Mouse (Mus musculus): ENCODE results near the gene Pbld1.

Gene Pbld1

DNA sequence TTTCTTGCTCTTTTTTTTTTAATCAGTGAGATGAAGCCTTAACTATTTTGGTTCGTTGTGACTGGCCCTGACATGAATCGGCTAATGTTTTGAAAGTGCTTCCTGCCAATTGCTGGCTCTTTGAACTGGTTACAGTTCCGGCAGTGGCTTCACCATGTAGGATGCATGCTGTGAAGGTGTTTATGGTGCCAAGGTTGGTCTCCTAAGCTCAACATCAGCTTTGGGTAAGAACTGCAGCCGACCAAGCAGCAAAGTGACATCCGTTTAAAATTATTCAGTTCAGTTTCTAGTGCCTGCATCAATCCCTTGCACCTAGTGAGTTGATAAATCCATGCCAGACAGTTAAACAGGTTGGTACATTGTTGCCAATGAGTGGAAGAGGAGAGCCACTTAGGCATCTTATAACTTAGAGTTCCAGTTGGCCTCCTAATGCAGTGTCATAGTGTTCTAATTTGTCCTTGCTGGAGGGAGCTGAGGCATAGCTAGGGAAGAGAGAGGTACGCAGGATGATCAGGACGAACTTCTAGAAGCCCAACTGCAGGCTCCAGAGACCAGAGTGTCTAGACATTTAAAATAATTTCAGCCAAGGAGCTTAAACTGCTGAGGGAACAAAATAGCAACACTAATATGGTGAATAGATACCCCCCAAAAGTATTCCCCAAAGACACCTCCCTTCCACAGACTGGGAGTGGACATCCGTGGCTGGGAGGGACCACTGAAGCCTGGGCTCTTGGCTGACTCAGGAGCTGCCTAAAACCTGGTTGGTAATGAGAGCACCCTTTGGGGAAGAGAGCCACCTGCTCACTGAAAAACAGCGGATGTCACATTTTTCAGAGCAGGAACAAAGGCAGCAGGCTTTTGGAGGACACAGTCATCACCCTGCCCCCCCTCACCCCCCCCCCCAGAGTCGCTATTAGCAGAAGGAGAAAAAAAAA, 32.9 kb downstream of the Pbld1 start:
- DNase-seq (ENCODE audit: low spot score in 2 of 2): no peak

DNA sequence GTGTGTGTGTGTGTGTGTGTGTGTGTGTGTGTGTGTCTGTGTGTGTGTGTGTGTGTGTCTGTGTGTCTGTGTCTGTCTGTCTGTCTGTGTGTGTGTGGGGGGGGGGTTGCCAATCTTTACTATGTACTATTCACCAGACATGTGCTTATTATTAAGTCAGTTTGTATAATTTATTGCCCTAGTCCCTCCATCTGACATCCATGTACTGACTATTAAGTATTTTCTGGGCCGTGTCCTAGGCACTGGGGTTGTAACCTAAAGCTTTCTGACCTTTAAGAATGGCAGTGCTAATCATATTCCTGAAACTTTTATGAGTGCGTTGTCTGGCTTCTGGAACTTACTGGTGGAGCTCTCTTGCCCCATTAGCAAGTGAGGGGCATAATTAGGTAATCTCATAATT, 36.8 kb downstream of the Pbld1 start:
- DNase-seq (ENCODE audit: low spot score in 2 of 2): no peak

GRCm38 (mm10) chr10:63098191-63098590, 38.2 kb downstream of the Pbld1 start:
- DNase-seq (ENCODE audit: low spot score in 2 of 2): no peak

GRCm38 (mm10) chr10:63099521-63099920, 39.6 kb downstream of the Pbld1 start, which contains the start of gene Atoh7:
Gene Atoh7, plus strand, starts transcription at chr10:63099651.
- peak in 1 of 2 experiments; percentile 28 for DNase-seq (ENCODE audit: low spot score in 2 of 2)

DNA sequence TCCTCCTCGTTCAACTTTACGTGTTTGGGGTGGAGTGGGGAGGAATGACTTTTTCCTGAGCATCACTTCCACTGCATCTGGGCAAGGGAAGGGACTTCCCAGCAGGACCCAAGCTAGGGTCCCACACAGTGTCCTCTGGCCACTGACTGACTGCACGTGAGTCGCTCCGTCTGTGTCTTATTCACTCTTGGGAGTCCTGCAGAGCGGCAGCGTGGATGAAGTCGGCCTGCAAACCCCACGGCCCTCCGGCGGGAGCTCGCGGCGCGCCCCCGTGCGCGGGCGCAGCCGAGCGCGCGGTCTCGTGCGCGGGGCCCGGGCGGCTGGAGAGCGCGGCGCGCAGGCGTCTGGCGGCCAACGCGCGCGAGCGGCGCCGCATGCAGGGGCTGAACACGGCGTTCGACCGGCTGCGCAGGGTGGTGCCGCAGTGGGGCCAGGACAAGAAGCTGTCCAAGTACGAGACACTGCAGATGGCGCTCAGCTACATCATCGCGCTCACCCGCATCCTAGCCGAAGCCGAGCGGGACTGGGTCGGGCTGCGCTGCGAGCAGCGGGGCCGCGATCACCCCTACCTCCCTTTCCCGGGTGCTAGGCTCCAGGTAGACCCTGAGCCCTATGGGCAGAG, 40.1 kb downstream of the Pbld1 start:
- DNase-seq (ENCODE audit: low spot score in 2 of 2): peak; percentile 48 to 55

GRCm38 (mm10) chr10:63100657-63101056, 40.7 kb downstream of the Pbld1 start:
- no peak for DNase-seq (ENCODE audit: low spot score in 2 of 2)

- DNase-seq (ENCODE audit: low spot score in 2 of 2): no peak
Measured at GRCm38 (mm10) chr10:63113027-63113604, 53.2 kb downstream of the Pbld1 start.

- no peak for DNase-seq (ENCODE audit: low spot score in 2 of 2)
Measured at GRCm38 (mm10) chr10:63113716-63114360, 53.9 kb downstream of the Pbld1 start.

DNA sequence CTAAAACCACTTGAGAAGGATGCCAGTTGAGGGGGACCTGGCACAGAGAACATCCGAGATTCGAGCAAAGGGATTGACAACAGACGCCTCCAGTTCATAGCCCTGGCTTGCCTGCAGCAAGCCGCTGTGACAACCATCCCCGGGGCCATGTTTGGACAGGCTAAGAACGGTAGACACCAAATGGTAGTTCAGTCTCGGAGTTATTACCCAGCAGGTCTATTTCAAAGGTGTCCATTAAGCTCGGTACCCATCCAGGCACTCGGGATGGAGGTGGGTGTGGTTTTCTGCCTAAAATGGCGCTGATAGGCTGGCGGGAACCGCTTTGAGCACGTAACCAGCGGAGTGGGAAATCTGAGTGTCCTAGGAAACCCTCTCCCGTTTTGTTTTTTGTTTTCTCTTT, 55.9 kb downstream of the Pbld1 start:
- DNase-seq (ENCODE audit: low spot score in 2 of 2): no peak

DNA sequence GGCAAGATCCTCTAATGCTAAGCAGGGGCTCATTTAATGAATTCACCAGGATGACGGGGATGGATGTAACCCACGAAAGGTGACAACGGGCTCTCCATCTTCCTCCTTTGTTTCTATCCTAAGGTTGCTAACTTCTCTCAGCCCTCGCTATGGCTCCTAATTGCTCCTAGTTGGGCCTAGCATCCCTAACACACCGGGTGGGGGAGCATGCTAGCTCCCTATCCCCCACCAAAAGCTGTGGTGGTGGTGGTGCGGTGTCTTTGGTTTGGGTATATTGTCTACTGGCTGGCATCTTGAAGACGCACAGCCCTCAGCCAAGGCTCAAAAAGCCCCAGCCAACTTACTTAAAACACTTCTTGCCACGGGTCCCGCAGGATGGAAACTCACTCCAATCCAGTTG, 56.4 kb downstream of the Pbld1 start:
- DNase-seq (ENCODE audit: low spot score in 2 of 2): no peak

- no peak for DNase-seq (ENCODE audit: low spot score in 2 of 2)
Measured at GRCm38 (mm10) chr10:63117583-63117982, 57.6 kb downstream of the Pbld1 start.

- DNase-seq (ENCODE audit: low spot score in 2 of 2): no peak
Measured at GRCm38 (mm10) chr10:63119916-63120315, 60.0 kb downstream of the Pbld1 start.

- no peak for DNase-seq (ENCODE audit: low spot score in 2 of 2)
Measured at GRCm38 (mm10) chr10:63121961-63122360, 62.0 kb downstream of the Pbld1 start.

GRCm38 (mm10) chr10:63122516-63122915, 62.6 kb downstream of the Pbld1 start:
- DNase-seq (ENCODE audit: low spot score in 2 of 2): no peak

DNA sequence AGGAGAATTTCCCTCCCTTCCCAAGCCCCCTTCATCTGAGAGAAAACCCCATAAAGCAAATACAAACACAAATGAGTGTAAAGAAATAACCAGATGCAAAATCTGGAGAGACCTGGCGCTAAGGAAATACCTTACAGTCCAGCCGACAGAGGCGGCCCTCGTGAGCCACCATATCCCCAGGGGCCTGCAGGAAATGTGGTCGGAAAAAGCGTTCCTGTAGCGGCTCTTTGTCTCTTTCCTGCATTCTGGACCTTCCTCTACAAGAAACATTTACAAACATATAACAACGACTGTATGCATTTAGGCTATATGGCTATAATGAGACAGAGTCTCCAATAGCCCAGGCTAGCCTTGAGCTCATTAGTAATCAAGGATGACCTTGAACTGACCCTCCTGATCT, 63.2 kb downstream of the Pbld1 start:
- DNase-seq (ENCODE audit: low spot score in 2 of 2): no peak

DNA sequence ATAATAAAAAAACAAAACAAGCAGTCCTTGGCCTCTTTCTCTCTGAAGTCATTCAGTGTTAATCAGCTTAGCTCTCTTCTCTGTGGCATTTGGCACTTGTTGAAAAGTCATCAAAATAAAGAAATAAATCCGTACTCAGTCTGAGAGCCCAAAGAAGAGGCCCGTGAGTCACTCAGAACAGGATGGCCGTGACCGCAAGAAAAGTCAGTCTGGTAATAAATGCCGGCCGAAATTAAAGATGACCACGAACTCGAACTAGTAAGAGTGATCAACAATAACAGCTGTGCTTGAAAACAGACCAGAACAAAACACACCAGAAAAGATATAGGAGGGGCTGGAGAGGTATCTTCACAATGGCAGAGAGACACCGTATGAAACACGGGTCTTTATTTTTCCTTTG, 64.1 kb downstream of the Pbld1 start:
- DNase-seq (ENCODE audit: low spot score in 2 of 2): no peak

GRCm38 (mm10) chr10:63125343-63125742, 65.4 kb downstream of the Pbld1 start:
- no peak for DNase-seq (ENCODE audit: low spot score in 2 of 2)

DNA sequence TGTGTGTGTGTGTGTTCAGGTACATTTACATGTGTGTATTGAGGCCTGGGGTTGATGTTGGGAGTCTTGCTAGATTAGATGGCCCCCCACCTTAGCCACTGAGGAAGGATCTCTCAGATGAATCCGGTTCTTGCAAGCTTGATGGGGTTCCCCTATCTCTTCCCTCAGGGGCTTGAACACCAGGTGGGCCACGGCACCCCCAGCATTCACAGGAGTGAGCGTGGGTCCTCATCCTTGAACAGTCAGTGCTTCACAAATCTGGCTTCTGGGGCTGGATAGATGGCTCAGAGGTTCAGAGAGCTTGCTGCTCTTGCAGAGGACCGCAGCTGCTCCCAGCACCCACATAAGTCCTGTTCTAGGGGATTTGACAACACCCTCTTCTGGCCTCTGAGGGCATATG, 66.2 kb downstream of the Pbld1 start:
- no peak for DNase-seq (ENCODE audit: low spot score in 2 of 2)

- no peak for DNase-seq (ENCODE audit: low spot score in 2 of 2)
Measured at GRCm38 (mm10) chr10:63127156-63127555, 67.2 kb downstream of the Pbld1 start.

Data from frontal cortex, postnatal 25 days (tissue).